Mouse (Mus musculus) ES-E14 (cell line): Measurements from ENCODE around the gene Myf6.

Experiments used
- CHD2 ChIP-seq: IDR thresholded peaks from 2 replicates; pipeline ENCODE4 v1.6.1; 2014; ENCODE audit warnings: mild to moderate bottlenecking, low read depth, low read length, inconsistent platforms
- HCFC1 ChIP-seq: IDR thresholded peaks from 2 replicates; pipeline ENCODE4 v1.6.1; 2012; ENCODE audit warnings: low read length, inconsistent platforms, borderline replicate concordance; ENCODE audit not compliant: insufficient read depth
- MAFK ChIP-seq: IDR thresholded peaks from 2 replicates; pipeline ENCODE4 v1.6.1; 2014; ENCODE audit warnings: mild to moderate bottlenecking, low read depth, low read length, inconsistent platforms; ENCODE audit not compliant: insufficient read depth
- ZC3H11A ChIP-seq: IDR thresholded peaks from 2 replicates; pipeline ENCODE4 v1.6.1; 2012; ENCODE audit warnings: low read depth, mild to moderate bottlenecking, inconsistent platforms, low read length, borderline replicate concordance

- TF ChIP-seq MAFK = no peak
- no peak for TF ChIP-seq ZC3H11A
- no peak for TF ChIP-seq CHD2
- TF ChIP-seq HCFC1 = no peak
These were observed 1.9 kb upstream of the Myf6 start for GRCm38 (mm10) chr10:107496402-107496801.
